Mouse (Mus musculus): ENCODE data around the gene Ntm. TPM values are rescaled to one million over a fixed set of nuclear protein-coding genes. Genes with fewer than 3 reads are reported as not detected.

The Ntm gene
- polyA plus RNA-seq, 1 experiment from 2014 or later = 0.76 TPM

GRCm38 (mm10) chr9:29036466-29036865 is 926.5 kb downstream of the Ntm start:
- Histone ChIP-seq H3K4me3 (ENCODE audit: low read depth, low read length) (no peak overlapping the region), H3K4me2 (replicated peaks; ENCODE audit: low read depth, low read length) (no peak overlapping the region), H3K9ac (replicated peaks; ENCODE audit: low read depth) (no peak overlapping the region), H3K27ac (ENCODE audit: low read length) (no peak overlapping the region), H3K36me3 (ENCODE audit: insufficient read depth, low read length) (no peaks in the 10 kb centered on the region), H3K4me1 (ENCODE audit: insufficient read depth, low read depth, low read length) (no peaks in the 10 kb centered on the region), H3K27me3 (replicated peaks; ENCODE audit: insufficient read depth, low read length) (no peaks in the 10 kb centered on the region), H3K9me3 (ENCODE audit: low read length) (no peaks in the 10 kb centered on the region)
- TF ChIP-seq CTCF (IDR thresholded peaks at IDR 0.05) (no peak), EP300 (IDR thresholded peaks at IDR 0.05) (no peak)
- ATAC-seq = no peak
- WGBS = 48% methylated on average over 3 of the region's 3 CpGs
- DNase-seq (ENCODE audit: low spot score) = no peak

GRCm38 (mm10) chr9:29036058-29036457 is 926.9 kb downstream of the Ntm start:
- no peak overlapping the region for H3K27ac ChIP-seq (ENCODE audit: low read length)
- ATAC-seq (no peak), DNase-seq (ENCODE audit: low spot score) (no peak)
- H3K9me3 ChIP-seq (ENCODE audit: low read length) = no peaks in the 10 kb centered on the region
- H3K27me3 ChIP-seq (replicated peaks; ENCODE audit: insufficient read depth, low read length) = no peaks in the 10 kb centered on the region
- H3K4me1 ChIP-seq (ENCODE audit: insufficient read depth, low read depth, low read length) = no peaks in the 10 kb centered on the region
- no peak overlapping the region for H3K4me2 ChIP-seq (replicated peaks; ENCODE audit: low read depth, low read length)
- H3K4me3 ChIP-seq (ENCODE audit: low read depth, low read length) = no peak overlapping the region
- no peak for TF ChIP-seq EP300 (IDR thresholded peaks at IDR 0.05)
- TF ChIP-seq CTCF (IDR thresholded peaks at IDR 0.05) = no peak
- H3K9ac ChIP-seq (replicated peaks; ENCODE audit: low read depth) = no peak overlapping the region
- 15% methylated on average over 4 of the region's 4 CpGs for WGBS
- H3K36me3 ChIP-seq (ENCODE audit: insufficient read depth, low read length) = no peaks in the 10 kb centered on the region

- TF ChIP-seq EP300 (IDR thresholded peaks at IDR 0.05) (no peak), CTCF (IDR thresholded peaks at IDR 0.05) (no peak)
- no peaks in the 10 kb centered on the region for H3K4me1 ChIP-seq (ENCODE audit: insufficient read depth, low read depth, low read length)
- H3K9ac ChIP-seq (replicated peaks; ENCODE audit: low read depth) = no peak overlapping the region
- 76% methylated on average over 6 of the region's 6 CpGs for WGBS
- no peaks in the 10 kb centered on the region for H3K36me3 ChIP-seq (ENCODE audit: insufficient read depth, low read length)
- DNase-seq (ENCODE audit: low spot score) = no peak
- no peak for ATAC-seq
- no peak overlapping the region for H3K4me3 ChIP-seq (ENCODE audit: low read depth, low read length)
- no peak overlapping the region for H3K27ac ChIP-seq (ENCODE audit: low read length)
- H3K9me3 ChIP-seq (ENCODE audit: low read length) = no peaks in the 10 kb centered on the region
- H3K27me3 ChIP-seq (replicated peaks; ENCODE audit: insufficient read depth, low read length) = no peaks in the 10 kb centered on the region
- no peak overlapping the region for H3K4me2 ChIP-seq (replicated peaks; ENCODE audit: low read depth, low read length)
Measured at GRCm38 (mm10) chr9:29026410-29026809, 936.5 kb downstream of the Ntm start.

- H3K4me2 ChIP-seq (replicated peaks; ENCODE audit: low read depth, low read length) = no peak overlapping the region
- no peak overlapping the region for H3K27ac ChIP-seq (ENCODE audit: low read length)
- DNase-seq (ENCODE audit: low spot score) (no peak), ATAC-seq (no peak)
- no peaks in the 10 kb centered on the region for H3K9me3 ChIP-seq (ENCODE audit: low read length)
- no peaks in the 10 kb centered on the region for H3K27me3 ChIP-seq (replicated peaks; ENCODE audit: insufficient read depth, low read length)
- H3K36me3 ChIP-seq (ENCODE audit: insufficient read depth, low read length) = no peaks in the 10 kb centered on the region
- H3K4me1 ChIP-seq (ENCODE audit: insufficient read depth, low read depth, low read length) = no peaks in the 10 kb centered on the region
- no peak for TF ChIP-seq CTCF (IDR thresholded peaks at IDR 0.05)
- no peak for TF ChIP-seq EP300 (IDR thresholded peaks at IDR 0.05)
- H3K9ac ChIP-seq (replicated peaks; ENCODE audit: low read depth) = no peak overlapping the region
- no peak overlapping the region for H3K4me3 ChIP-seq (ENCODE audit: low read depth, low read length)
- 25% methylated on average over 4 of the region's 4 CpGs for WGBS
Measured at GRCm38 (mm10) chr9:29025603-29026002, 937.3 kb downstream of the Ntm start.

- no peak overlapping the region for H3K9ac ChIP-seq (replicated peaks; ENCODE audit: low read depth)
- H3K4me2 ChIP-seq (replicated peaks; ENCODE audit: low read depth, low read length) = no peak overlapping the region
- H3K27me3 ChIP-seq (replicated peaks; ENCODE audit: insufficient read depth, low read length) = no peaks in the 10 kb centered on the region
- 33% methylated on average over 1 of the region's 1 CpGs for WGBS
- DNase-seq (ENCODE audit: low spot score) (no peak), ATAC-seq (no peak)
- no peaks in the 10 kb centered on the region for H3K4me1 ChIP-seq (ENCODE audit: insufficient read depth, low read depth, low read length)
- H3K27ac ChIP-seq (ENCODE audit: low read length) = no peak overlapping the region
- TF ChIP-seq EP300 (IDR thresholded peaks at IDR 0.05) (no peak), CTCF (IDR thresholded peaks at IDR 0.05) (no peak)
- no peaks in the 10 kb centered on the region for H3K9me3 ChIP-seq (ENCODE audit: low read length)
- H3K36me3 ChIP-seq (ENCODE audit: insufficient read depth, low read length) = no peaks in the 10 kb centered on the region
- H3K4me3 ChIP-seq (ENCODE audit: low read depth, low read length) = no peak overlapping the region
Measured at GRCm38 (mm10) chr9:29025104-29025503, 937.8 kb downstream of the Ntm start.

- TF ChIP-seq CTCF (IDR thresholded peaks at IDR 0.05) = no peak
- TF ChIP-seq EP300 (IDR thresholded peaks at IDR 0.05) = no peak
- DNase-seq (ENCODE audit: low spot score) (no peak), ATAC-seq (no peak)
- Histone ChIP-seq H3K9ac (replicated peaks; ENCODE audit: low read depth) (no peak overlapping the region), H3K27me3 (replicated peaks; ENCODE audit: insufficient read depth, low read length) (no peaks in the 10 kb centered on the region), H3K4me2 (replicated peaks; ENCODE audit: low read depth, low read length) (no peak overlapping the region), H3K4me3 (ENCODE audit: low read depth, low read length) (no peak overlapping the region), H3K9me3 (ENCODE audit: low read length) (no peaks in the 10 kb centered on the region), H3K36me3 (ENCODE audit: insufficient read depth, low read length) (no peaks in the 10 kb centered on the region), H3K27ac (ENCODE audit: low read length) (no peak overlapping the region), H3K4me1 (ENCODE audit: insufficient read depth, low read depth, low read length) (no peaks in the 10 kb centered on the region)
- 83% methylated on average over 3 of the region's 3 CpGs for WGBS
Measured at GRCm38 (mm10) chr9:29016879-29017278, 946.1 kb downstream of the Ntm start.

- H3K4me3 ChIP-seq (ENCODE audit: low read depth, low read length) = no peak overlapping the region
- 94% methylated on average over 17 of the region's 17 CpGs for WGBS
- DNase-seq (ENCODE audit: low spot score) = no peak
- H3K9ac ChIP-seq (replicated peaks; ENCODE audit: low read depth) = no peak overlapping the region
- no peaks in the 10 kb centered on the region for H3K9me3 ChIP-seq (ENCODE audit: low read length)
- no peak overlapping the region for H3K4me2 ChIP-seq (replicated peaks; ENCODE audit: low read depth, low read length)
- H3K27ac ChIP-seq (ENCODE audit: low read length) = no peak overlapping the region
- H3K36me3 ChIP-seq (ENCODE audit: insufficient read depth, low read length) = no peaks in the 10 kb centered on the region
- no peak for ATAC-seq
- H3K27me3 ChIP-seq (replicated peaks; ENCODE audit: insufficient read depth, low read length) = no peaks in the 10 kb centered on the region
- H3K4me1 ChIP-seq (ENCODE audit: insufficient read depth, low read depth, low read length) = no peaks in the 10 kb centered on the region
- no peak for TF ChIP-seq CTCF (IDR thresholded peaks at IDR 0.05)
- TF ChIP-seq EP300 (IDR thresholded peaks at IDR 0.05) = no peak
Measured at GRCm38 (mm10) chr9:29013881-29014280, 949.1 kb downstream of the Ntm start.
